Mouse (Mus musculus) neural tube, embryonic 14.5 days (tissue): ENCODE data around the gene Agpat2. TPM values are rescaled to one million over a fixed set of nuclear protein-coding genes. Genes with fewer than 3 reads are reported as not detected.

Experiments used
- ATAC-seq: fragments of 200-750 bp; cut with Nextera tagmentation; 2 replicates; pipeline ENCODE4 v1.8.0; 2017; ENCODE audit warnings: low read depth, mild to moderate bottlenecking, moderate TSS enrichment, moderate library complexity
- H3K27ac ChIP-seq: fragments of 300-500 bp; sonication (generic); 2 replicates; pipeline ENCODE4 v1.5.1; 2014; ENCODE audit warnings: low read depth, mild to moderate bottlenecking, control low read depth, low read length, moderate library complexity, mixed read lengths
- H3K27me3 ChIP-seq: fragments of 300-500 bp; sonication (generic); 2 replicates; pipeline ENCODE4 v1.6.1; 2014; ENCODE audit warnings: low read length; ENCODE audit not compliant: control insufficient read depth, insufficient read depth
- H3K36me3 ChIP-seq: fragments of 300-500 bp; sonication (generic); 2 replicates; pipeline ENCODE4 v1.6.1; 2014; ENCODE audit warnings: low read length, mixed read lengths; ENCODE audit not compliant: control insufficient read depth, insufficient read depth
- H3K4me1 ChIP-seq: fragments of 300-500 bp; sonication (generic); 2 replicates; pipeline ENCODE4 v1.6.1; 2014; ENCODE audit warnings: low read length; ENCODE audit not compliant: control insufficient read depth, insufficient read depth
- H3K4me2 ChIP-seq: fragments of 300-500 bp; sonication (generic); 2 replicates; pipeline ENCODE4 v1.6.1; 2014; ENCODE audit warnings: mild to moderate bottlenecking, low read depth, low read length, control low read depth
- H3K4me3 ChIP-seq: fragments of 300-500 bp; sonication (generic); 2 replicates; pipeline ENCODE4 v1.5.1; 2014; ENCODE audit warnings: low read depth, low read length, control low read depth, mixed read lengths
- H3K9ac ChIP-seq: fragments of 300-500 bp; sonication (generic); replicated peaks from 2 replicates; pipeline ENCODE4 v1.6.1; 2014; ENCODE audit warnings: low read depth, mild to moderate bottlenecking, control low read depth, low read length, mixed read lengths
- H3K9me3 ChIP-seq: fragments of 300-500 bp; sonication (generic); 2 replicates; pipeline ENCODE4 v1.6.1; 2016; ENCODE audit warnings: low read length; ENCODE audit not compliant: control insufficient read depth
- WGBS: fragments of 180-500 bp; shearing (Covaris S2); extraction: QIAGEN DNeasy Blood & Tissue Kit; methylation state at CpG from one replicate; pipeline ENCODE4 v1.1.7; 2014; 5-methylcytosine and 5-hydroxymethylcytosine counted together
- polyA plus RNA-seq: library from polyadenylated mRNA; unstranded; fragments of >200 nt; fragmentation: Nextera tagmentation; extraction: Ambion mirVana; gene quantifications from 2 replicates; pipeline ENCODE4 v1.2.1, GENCODE M21; 2014

The Agpat2 gene
- polyA plus RNA-seq, 1 experiment from 2014 or later, result 2.7 TPM

GRCm38 (mm10) chr2:26586294-26587043, 17.7 kb downstream of the Agpat2 start, which contains the start of gene Gm20532:
TSS of gene Gm20532 (plus strand) at chr2:26586639.
- peak within 1 kb of the TSS; percentile 51 for H3K4me3 ChIP-seq
- no peaks in the 10 kb centered on the region for H3K36me3 ChIP-seq
- H3K4me1 ChIP-seq, result peaks cover 4% of the 10 kb centered on the region; the same call in 1 of the 2 replicates
- ATAC-seq, result peak; percentile 82
- H3K27me3 ChIP-seq, result no peaks in the 10 kb centered on the region
- peak within 1 kb of the TSS; percentile 58 for H3K4me2 ChIP-seq
- 1% methylated on average over 51 of the region's 65 CpGs for WGBS
- H3K9me3 ChIP-seq, result no peaks in the 10 kb centered on the region
- H3K9ac ChIP-seq, result peak within 1 kb of the TSS; percentile 69
- peak within 1 kb of the TSS; percentile 39 for H3K27ac ChIP-seq

DNA sequence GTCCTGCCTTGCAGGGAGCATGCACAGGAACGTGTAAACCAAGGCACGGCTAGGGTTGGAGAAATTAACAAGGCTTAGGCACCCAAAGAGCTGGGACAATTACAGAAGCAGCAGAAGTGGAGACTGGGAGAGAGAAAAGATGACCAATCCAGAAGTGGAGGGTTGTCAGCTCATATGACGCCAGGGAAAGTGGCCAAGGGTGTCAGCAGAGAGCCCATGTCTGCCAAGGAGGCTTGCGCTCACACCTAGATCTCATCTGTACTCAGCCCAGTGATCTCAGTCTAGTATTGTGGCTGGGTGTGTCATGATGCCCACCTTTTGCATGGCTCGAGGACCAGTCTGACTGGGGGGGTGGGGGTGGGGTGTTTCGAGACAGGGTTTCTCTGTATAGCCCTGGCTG, 18.5 kb downstream of the Agpat2 start:
- Histone ChIP-seq H3K4me1 (peaks cover 4% of the 10 kb centered on the region; the same call in 1 of the 2 replicates), H3K9me3 (no peaks in the 10 kb centered on the region), H3K4me3 (peak overlapping the region; percentile 17; the same call in 1 of the 2 replicates), H3K9ac (0 out of 2 replicates have a peak overlapping the region, but pooled peaks have one; percentile 25), H3K4me2 (no peak overlapping the region), H3K27me3 (no peaks in the 10 kb centered on the region), H3K27ac (peak overlapping the region; percentile 29; the same call in 1 of the 2 replicates), H3K36me3 (no peaks in the 10 kb centered on the region)
- ATAC-seq, result no peak
- whole genome bisulfite sequencing, result 57% methylated on average over 6 of the region's 6 CpGs

- Histone ChIP-seq H3K27ac (no peak overlapping the region; the same call in 1 of the 2 replicates), H3K27me3 (no peaks in the 10 kb centered on the region), H3K9ac (no peak overlapping the region), H3K4me3 (no peak overlapping the region; the same call in 1 of the 2 replicates), H3K4me1 (peaks cover 4% of the 10 kb centered on the region; the same call in 1 of the 2 replicates), H3K4me2 (no peak overlapping the region), H3K36me3 (no peaks in the 10 kb centered on the region), H3K9me3 (no peaks in the 10 kb centered on the region)
- WGBS, result 75% methylated on average over 11 of the region's 11 CpGs
- no peak for ATAC-seq
These were observed 20.6 kb downstream of the Agpat2 start for GRCm38 (mm10) chr2:26583640-26584039.

DNA sequence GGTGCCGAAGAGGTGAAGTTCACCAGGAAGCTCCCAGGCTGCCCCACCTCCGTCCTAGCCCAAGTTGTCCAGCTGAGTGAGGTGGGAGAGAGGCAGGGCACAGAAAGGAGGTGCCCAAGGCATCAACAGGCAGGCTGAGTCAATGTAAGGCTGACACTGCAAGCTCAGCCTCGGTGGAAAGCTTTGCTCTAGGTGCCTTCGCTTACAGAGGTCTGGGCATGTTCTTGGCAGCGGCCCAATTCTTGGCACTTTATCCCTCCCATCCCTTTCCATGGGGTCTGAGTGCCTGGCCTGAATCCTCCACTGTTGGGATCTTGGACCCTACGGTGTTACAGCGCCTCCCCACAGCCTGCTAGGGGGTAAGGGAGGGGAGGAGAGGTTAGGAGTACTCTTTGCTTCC, 21.5 kb downstream of the Agpat2 start:
- Histone ChIP-seq H3K4me3 (no peak overlapping the region), H3K4me2 (no peak overlapping the region), H3K4me1 (peaks cover 4% of the 10 kb centered on the region; the same call in 1 of the 2 replicates), H3K9me3 (no peaks in the 10 kb centered on the region), H3K36me3 (no peaks in the 10 kb centered on the region), H3K9ac (no peak overlapping the region), H3K27me3 (no peaks in the 10 kb centered on the region), H3K27ac (no peak overlapping the region)
- 76% methylated on average over 7 of the region's 7 CpGs for WGBS
- ATAC-seq, result no peak

- Histone ChIP-seq H3K36me3 (no peaks in the 10 kb centered on the region), H3K9me3 (no peaks in the 10 kb centered on the region), H3K27me3 (no peaks in the 10 kb centered on the region), H3K27ac (no peak overlapping the region), H3K4me3 (no peak overlapping the region), H3K4me1 (peaks cover 7% of the 10 kb centered on the region; the same call in 1 of the 2 replicates), H3K4me2 (no peak overlapping the region), H3K9ac (no peak overlapping the region)
- ATAC-seq, result no peak
- 63% methylated on average over 2 of the region's 2 CpGs for WGBS
These were observed 22.0 kb downstream of the Agpat2 start for GRCm38 (mm10) chr2:26582203-26582602.

DNA sequence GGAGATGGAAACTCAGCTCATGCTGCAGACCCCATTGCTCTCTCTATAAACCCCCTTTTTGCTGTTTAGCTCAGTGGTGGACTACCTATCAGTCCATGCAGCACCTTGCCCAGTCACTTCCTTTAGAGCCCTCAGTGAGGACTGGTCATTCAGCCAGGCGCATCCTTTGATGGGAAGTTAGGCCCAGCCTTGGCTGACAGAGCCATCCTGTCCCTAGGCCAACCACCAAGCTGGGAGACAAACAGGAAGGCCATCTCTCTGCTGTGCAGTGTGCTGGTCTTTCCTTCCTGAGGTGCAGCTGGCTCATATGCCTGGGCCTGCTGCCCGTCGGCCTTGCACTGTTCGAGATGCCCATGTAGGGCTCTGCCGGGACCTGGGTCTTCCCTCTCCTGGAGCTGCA, 23.5 kb downstream of the Agpat2 start:
- Histone ChIP-seq H3K9ac (no peak overlapping the region), H3K4me2 (no peak overlapping the region), H3K4me3 (no peak overlapping the region), H3K9me3 (no peaks in the 10 kb centered on the region), H3K27ac (no peak overlapping the region), H3K36me3 (no peaks in the 10 kb centered on the region), H3K4me1 (0 out of 2 replicates have a peak, but pooled peaks cover 3% of the 10 kb centered on the region), H3K27me3 (no peaks in the 10 kb centered on the region)
- no peak for ATAC-seq
- 89% methylated on average over 5 of the region's 5 CpGs for WGBS

DNA sequence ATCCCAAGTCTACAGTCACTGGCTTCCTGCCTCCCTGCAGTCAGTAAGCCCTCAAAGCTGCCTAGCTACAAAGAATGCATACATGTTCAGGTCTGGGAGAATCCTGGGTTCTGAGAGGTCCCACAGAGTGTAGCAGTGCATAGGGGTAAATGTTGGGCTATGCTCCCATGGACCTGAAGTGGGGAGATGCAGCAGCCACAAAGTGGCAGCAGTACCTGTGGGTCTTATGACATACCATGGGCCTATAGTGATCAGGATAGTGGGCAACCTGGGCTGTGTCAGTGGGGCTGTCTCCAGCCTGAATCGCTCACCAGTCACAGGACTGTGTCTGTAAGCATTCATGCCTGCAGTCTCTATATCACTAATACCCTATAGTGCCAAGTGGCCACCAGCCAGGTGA, 24.5 kb downstream of the Agpat2 start, which contains the start of gene Egfl7:
Gene Egfl7, plus strand, starts transcription at position 301 of the 400 bp plus-strand sequence.
- Histone ChIP-seq H3K9ac (no peak within 1 kb of the TSS), H3K4me1 (0 out of 2 replicates have a peak, but pooled peaks cover 3% of the 10 kb centered on the region), H3K36me3 (no peaks in the 10 kb centered on the region), H3K9me3 (no peaks in the 10 kb centered on the region), H3K27ac (no peak within 1 kb of the TSS), H3K4me2 (no peak within 1 kb of the TSS), H3K27me3 (no peaks in the 10 kb centered on the region), H3K4me3 (no peak within 1 kb of the TSS)
- WGBS, result 94% methylated on average over 1 of the region's 1 CpGs
- ATAC-seq, result no peak

GRCm38 (mm10) chr2:26578369-26578768, 25.8 kb downstream of the Agpat2 start:
- Histone ChIP-seq H3K27me3 (no peaks in the 10 kb centered on the region), H3K9ac (no peak overlapping the region), H3K27ac (no peak overlapping the region), H3K4me2 (no peak overlapping the region), H3K4me1 (0 out of 2 replicates have a peak, but pooled peaks cover 3% of the 10 kb centered on the region), H3K36me3 (no peaks in the 10 kb centered on the region), H3K9me3 (no peaks in the 10 kb centered on the region), H3K4me3 (no peak overlapping the region)
- 43% methylated on average over 6 of the region's 6 CpGs for WGBS
- no peak for ATAC-seq

DNA sequence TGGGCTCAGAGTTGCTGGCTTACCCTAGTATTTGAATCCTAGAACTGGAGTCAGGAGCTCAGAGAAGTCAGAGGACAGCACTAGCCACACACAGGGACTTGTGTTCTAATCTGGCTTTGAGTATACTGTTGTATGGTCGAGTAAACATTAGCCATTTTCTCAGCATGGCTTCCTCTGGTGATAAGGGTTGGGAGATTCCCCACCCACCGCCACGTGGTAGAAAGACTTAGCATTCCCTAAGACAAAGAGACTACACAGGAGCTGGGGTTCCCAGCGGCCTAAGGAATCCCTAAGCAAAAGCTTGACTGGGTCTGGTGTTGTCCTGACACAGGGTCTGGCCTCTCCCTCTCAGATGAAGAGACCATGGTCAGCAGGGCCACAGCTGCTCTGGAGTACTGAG, 27.8 kb downstream of the Agpat2 start:
- H3K4me2 ChIP-seq, result no peak overlapping the region
- no peak for ATAC-seq
- no peak overlapping the region for H3K9ac ChIP-seq
- no peaks in the 10 kb centered on the region for H3K36me3 ChIP-seq
- H3K27ac ChIP-seq, result no peak overlapping the region
- 0 out of 2 replicates have a peak, but pooled peaks cover 3% of the 10 kb centered on the region for H3K4me1 ChIP-seq
- WGBS, result 58% methylated on average over 4 of the region's 4 CpGs
- H3K27me3 ChIP-seq, result no peaks in the 10 kb centered on the region
- H3K4me3 ChIP-seq, result no peak overlapping the region
- no peaks in the 10 kb centered on the region for H3K9me3 ChIP-seq
